Mouse (Mus musculus): Measurements from ENCODE around the gene Acsl3.

DNA sequence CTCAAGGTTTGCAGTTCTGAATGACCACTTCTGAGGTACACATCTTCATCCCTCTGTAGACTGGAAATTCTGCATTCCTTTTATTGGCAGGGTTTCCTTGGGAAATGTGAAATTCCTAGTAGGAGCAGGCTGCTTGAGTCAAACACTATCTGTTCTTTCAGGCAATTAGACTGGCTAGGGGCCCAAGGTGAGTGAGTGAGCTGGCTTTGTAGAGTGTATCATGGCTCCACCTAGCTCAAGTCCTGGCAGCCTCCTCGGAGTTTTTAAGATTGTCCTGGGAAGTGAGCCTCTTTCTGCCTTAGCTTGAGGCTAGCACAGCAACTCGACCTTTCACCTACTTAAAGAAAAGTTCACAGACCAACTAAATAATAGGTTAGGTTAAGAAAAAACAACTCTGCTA, 1.2 kb upstream of the Acsl3 start:
- TF ChIP-seq CTCF (IDR thresholded peaks at IDR 0.05; ENCODE audit: low read depth, low read length) (no peak), GATA1 (IDR thresholded peaks at IDR 0.05; ENCODE audit: borderline replicate concordance, low read length) (no peak), TAL1 (conservative IDR thresholded peaks at IDR 0.05; ENCODE audit: low read depth, low read length) (no peak), POLR2AphosphoS5 (IDR thresholded peaks at IDR 0.05; ENCODE audit: insufficient replicate concordance, low read depth, low read length) (no peak), GATA2 (IDR thresholded peaks at IDR 0.05; ENCODE audit: borderline replicate concordance, low read depth, low read length) (no peak)

Data from G1E (cell line).